Mouse (Mus musculus): ENCODE data around the gene Fnip2.

Fnip2 gene

GRCm38 (mm10) chr3:79527921-79528320 lies 39.7 kb downstream of the Fnip2 start:
- no peak for DNase-seq

DNA sequence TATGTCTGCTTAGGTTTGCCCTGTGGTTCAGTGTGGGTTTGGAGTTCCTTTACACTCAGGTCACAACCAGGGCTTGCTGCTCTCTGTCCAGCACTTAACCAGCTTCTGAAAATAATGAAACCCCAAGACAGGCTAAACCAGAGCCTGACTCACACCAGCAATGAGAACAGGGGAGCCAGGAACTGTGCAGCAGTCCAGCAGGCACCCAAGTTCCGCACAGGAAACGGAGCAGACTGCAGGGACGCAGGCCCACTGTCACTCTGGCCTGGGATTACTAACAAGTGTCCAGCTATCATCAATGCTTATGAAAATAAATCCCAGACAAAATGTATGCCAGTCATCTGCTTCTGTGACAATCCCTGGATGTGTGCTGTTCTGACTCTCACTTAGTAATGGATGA lies 40.1 kb downstream of the Fnip2 start:
- no peak for DNase-seq

- no peak for DNase-seq
These were observed 44.2 kb downstream of the Fnip2 start for GRCm38 (mm10) chr3:79523349-79523748.

- no peak for DNase-seq
These were observed 47.7 kb downstream of the Fnip2 start for GRCm38 (mm10) chr3:79519862-79520261.

DNA sequence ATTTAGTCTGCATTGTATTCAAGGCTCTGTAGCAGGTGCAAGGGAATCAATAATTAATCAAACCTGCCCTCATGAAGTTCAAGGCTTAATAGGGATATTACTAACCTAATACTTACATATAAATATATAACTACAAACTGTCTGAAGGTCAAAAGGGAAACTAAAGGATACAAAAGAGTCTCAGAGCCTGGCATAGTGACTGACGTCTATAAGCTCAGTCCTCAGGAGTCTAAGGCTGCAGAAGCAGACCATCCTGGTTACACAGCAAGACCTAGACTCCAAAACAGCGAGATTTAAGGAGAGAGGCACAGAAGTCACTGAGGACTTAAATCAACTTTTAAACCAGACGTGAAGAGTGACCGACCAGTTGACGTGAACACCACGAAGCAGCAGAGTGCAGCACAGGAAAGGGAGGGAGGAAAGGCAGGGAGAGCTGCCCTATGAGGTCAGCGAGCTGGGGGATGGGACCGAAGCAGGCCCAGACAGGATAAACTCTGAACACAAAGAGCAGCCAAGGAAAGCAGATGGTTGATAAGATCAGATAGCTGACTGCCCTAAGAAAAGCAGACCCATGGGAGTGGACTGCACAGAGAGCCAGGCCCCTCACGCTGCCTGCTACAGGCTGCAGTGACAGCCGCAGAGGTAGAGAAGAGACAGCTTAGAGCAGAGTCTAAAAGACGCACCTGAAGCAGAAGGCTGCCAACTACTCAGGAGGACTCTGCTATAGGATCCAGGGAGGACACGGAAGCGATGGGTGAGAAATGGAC lies 48.7 kb downstream of the Fnip2 start:
- DNase-seq, result no peak

GRCm38 (mm10) chr3:79517884-79518591 lies 49.6 kb downstream of the Fnip2 start:
- DNase-seq, result no peak

GRCm38 (mm10) chr3:79516958-79517357 lies 50.6 kb downstream of the Fnip2 start:
- no peak for DNase-seq

- DNase-seq, result no peak
These were observed 51.3 kb downstream of the Fnip2 start for GRCm38 (mm10) chr3:79516099-79516920.

- no peak for DNase-seq
These were observed 53.3 kb downstream of the Fnip2 start for GRCm38 (mm10) chr3:79514304-79514703.

- DNase-seq, result no peak
These were observed 66.3 kb downstream of the Fnip2 start for GRCm38 (mm10) chr3:79501166-79501728.

DNA sequence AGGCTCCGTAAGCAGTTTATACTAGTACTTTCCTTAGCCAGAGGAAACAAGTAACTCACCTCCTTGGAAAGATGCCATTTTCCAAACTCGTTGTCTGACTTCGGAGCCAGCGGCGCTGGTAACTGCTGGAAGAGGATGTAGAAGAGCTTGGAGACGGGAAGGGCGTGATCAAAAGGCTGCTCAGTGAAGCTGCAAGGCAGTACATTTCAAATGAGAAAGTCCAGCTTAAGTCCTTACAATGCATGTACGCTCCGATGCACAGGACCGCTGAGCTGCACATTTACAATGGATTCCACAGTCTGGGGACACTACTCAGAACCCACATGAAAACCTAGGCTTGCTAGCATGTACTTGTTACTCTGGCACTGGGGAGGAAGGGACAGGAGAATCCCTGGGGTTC lies 67.3 kb downstream of the Fnip2 start:
- no peak for DNase-seq

DNA sequence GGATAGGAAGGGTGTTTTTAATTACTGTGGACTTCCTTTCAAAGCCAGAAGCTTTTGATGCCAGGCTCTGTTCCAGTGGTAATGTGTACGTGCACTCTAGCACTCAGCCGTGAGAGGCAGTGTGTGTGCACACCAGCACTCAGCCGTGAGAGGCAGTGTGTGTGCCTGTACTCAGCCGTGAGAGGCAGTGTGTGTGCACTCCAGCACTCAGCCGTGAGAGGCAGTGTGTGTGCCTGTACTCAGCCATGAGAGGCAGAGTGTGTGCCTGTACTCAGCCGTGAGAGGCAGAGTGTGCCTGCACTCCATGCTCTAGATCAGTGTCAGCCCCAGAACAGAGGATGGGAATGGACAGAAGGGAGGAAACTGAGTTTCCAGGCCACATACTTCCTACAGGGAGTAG lies 70.9 kb downstream of the Fnip2 start:
- no peak for DNase-seq

DNA sequence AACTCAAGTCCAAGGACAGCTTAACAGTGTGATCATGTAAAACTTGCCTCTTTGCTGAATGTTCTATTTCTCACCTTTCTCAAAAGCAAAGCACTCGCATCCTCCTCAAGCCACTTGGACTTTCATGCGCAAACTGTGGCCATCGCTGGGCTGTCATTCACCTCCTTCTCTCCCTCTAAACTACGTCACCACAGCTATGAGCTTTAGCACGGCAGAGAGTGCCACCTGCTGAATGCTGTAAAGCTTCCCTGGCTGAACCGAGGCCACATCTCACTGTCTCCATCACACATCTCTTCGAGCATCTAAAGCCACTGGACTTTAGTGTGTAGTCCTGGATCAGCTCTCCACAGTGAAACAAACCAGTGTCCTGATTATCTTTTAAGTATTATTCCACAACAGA lies 72.4 kb downstream of the Fnip2 start:
- no peak for DNase-seq

DNA sequence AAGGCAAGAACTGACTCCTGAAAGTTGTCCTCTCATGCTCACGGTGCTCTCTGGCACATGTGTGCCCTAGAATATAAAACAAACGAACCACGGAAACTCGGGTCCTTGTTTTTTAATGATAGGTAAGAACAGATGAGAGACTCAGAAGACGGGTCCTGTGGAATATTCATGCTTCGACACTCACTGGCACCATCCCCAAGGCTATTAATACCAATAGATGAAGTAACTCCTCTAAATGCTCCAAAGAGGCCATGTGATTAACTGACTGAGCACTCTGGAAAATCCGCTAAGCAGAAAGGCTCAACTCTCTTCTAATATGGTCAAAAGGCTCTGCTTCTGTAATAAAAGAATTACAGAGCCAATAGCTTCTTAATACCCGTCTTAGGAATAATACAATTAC lies 73.6 kb downstream of the Fnip2 start:
- no peak for DNase-seq

- no peak for DNase-seq
These were observed 74.5 kb downstream of the Fnip2 start for GRCm38 (mm10) chr3:79493064-79493463.

DNA sequence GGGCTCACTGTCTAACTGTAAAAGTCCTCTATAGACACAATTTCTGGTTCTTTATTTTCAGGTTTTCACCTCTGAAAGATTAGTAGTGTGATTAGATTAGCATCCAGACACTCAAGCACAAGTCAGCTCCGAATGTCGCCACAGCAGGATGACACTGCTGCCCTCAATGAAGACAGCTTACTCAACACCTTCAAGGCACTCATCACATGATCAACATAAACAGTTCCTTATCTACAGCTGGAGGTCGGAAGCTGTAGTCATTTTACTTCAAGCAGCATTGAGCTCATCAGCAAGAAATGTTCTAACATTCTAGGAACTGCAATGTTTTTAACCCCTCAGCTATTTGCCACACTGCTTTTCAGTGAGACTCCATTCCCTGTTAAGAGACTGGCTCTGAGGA lies 76.0 kb downstream of the Fnip2 start:
- no peak for DNase-seq

GRCm38 (mm10) chr3:79490102-79490501 lies 77.5 kb downstream of the Fnip2 start:
- no peak for DNase-seq

DNA sequence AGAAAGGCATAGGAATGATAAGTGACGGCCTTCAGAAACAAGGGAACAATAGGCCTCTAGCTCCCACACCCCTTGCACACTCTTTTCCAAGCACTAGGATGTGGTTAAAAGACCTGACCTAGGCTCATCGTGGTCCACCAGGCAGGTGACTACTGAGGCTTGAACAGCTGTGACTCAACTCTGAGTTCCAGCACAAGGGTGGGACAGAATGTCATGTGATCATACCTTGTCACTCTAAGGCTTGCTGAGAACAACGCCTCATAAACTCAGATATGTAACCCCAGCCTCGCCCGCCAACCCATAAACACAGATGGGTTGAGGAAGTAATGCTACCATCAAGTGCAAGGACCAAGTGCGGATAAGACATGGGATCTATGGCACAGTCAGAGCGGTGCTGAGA lies 79.6 kb downstream of the Fnip2 start:
- DNase-seq, result no peak

DNA sequence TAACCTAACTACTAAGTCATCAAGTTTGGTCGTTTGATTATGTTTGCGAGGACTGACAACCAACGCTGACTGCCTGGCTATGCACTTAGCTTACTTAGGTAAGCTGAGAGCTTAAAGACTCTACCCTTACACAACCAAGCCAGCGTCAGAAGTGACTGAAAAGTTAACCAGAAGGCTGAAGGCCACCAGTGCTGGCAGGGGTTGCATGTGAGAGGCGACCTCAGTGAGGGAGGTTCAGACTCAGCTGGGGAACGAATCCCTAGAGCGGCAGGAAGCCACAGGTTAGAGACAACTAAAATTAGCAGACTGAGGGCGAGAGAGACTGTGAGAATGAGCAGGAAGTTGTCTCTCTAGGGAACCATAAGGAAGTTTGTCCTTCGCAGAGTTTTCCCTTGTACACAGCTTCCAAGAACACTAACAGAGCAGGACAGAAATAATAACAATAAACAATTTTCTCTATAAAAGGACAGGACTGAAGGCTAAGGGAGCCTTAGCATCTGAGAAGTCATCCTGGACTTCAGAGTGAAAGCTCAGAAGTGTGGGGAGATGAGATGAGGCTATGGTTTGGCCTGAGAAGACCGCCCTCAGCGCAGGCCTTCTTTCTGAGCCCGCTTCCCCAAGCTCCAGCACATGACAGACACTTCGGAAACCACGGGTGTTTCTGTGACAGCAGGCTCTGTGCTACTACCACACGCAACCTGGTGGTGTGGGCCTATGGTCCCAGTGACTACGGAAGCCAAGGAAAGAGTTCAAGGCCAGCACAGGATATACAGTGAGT lies 83.1 kb downstream of the Fnip2 start:
- DNase-seq, result no peak

DNA sequence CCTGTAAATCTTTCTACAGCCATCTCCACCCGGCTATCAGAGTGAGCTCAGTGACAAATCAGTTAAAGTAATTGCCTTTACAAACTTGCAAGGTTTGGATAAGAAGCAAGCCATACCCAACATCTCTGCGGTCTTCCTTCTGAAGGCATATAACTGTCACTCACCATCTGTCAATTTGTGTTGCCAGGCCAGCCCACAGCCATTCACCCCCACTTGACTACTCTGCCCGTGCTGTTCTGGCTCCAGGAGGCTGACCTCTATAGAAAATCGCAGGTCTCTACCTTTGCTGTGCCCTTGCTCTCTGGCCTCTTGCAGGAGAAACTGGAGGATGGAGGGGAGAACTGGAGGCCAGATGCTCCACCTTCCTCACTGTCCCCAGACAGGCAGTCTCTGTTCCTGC lies 88.7 kb downstream of the Fnip2 start:
- DNase-seq, result no peak

- DNase-seq, result no peak
These were observed 89.2 kb downstream of the Fnip2 start for GRCm38 (mm10) chr3:79478400-79478799.

- DNase-seq, result no peak
These were observed 91.6 kb downstream of the Fnip2 start for GRCm38 (mm10) chr3:79475980-79476379.

DNA sequence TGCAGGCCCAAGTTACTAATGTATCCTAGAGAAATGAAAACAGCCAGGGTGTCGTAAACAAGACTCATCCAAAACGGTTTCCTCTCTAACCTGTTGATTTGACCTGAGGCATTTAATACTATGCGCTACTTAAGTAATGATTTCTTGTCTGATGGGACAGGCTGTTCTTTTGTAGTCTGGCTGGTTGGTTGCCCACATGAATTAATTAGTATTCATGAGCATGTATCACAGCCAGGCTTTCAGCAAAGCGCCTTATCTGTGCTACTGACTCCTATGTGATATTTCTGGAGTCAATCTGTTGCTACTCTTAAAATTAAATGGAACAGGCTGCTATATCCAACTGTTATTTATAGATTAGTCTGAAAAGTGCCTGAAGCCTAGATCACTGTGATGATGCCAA lies 92.7 kb downstream of the Fnip2 start:
- no peak for DNase-seq
